Mouse (Mus musculus) central nervous system, embryonic 14 days (tissue): ENCODE measurements around the gene Rnf168. TPM values are rescaled to one million over a fixed set of nuclear protein-coding genes. Genes with fewer than 3 reads are reported as not detected.

ENCODE experiments used
- polyA plus RNA-seq: library from polyadenylated mRNA; depleted of rRNA; stranded (reverse); fragments of >200 nt; gene quantifications from 2 replicates; pipeline ENCODE4 v1.2.3, GENCODE M21; 2012; rRNA removed

Rnf168 gene
- polyA plus RNA-seq = 15.6 and 16.4 TPM in 2 replicates

DNA sequence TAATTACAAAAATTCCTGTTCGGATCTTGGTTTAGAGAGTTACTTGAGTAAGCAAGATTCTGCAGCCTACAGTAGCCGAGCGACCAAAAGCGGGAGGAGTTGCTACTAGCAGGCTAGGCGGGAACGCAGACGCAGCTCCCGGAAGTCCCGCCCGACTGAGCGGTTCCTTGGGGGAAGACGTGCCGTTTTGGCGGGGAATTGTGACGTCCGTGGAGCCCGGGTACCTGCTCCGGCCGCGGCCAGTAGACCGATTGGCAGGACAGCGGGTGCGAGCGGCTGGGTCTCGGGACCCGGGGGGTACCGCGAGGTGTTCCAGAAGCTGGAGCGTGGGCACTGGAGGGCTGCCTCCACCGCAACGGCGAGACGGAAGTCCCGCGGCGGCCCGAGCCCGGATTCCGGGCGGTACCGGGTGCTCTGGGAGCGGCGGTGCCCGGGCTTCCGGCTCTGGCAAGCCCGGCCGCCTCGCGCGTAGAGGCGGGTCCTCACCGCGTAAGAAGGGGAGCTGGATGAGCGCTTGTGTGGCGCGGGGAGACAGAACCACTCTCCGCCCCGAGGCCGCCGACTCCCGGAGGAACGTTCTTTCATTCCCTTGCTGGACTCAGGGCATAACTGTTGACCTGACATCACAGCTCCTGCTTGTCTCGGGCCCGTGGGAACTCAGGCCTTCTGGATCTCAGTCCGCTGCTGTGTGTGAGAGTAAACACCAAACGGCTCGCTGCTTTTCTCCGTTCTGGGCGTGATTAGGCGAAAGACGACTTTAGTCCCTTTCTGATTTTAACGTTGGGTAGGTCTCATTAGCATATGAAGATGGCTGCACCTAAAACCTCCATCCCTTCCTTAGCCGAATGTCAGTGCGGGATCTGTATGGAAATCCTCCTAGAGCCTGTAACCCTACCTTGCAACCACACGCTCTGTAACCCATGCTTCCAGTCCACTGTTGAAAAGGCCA, at the start of gene Rnf168:
TSS of gene Rnf168 (plus strand) at position 152 of the 949 bp plus-strand sequence.

DNA sequence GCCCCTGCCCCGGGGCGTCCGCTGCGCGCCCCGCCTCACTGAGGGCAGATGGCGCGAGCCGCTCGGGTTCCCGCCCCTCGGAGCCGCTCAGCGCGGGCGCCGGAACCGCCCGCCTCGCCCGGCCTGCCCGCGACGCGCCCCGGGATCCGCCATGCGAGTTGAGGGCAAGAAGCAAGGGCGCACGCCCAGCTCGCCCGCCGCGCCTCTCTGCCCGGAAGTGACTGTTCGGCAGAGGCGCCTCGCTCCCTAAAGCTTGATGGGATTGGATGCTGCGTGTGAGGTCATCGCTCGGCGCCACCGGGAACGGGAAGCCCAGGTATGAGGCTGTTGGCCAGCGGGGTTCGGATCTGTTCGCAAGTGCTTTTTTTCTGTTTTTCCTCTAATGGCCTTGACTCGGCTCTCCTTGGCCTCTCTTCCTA, 30.3 kb upstream of the Rnf168 start, which contains the start of the genes Fbxo45 and Wdr53:
TSS of gene Fbxo45 (minus strand) at position 207 of the 419 bp plus-strand sequence.
TSS of gene Wdr53 (plus strand) at position 276 of the 419 bp plus-strand sequence.

DNA sequence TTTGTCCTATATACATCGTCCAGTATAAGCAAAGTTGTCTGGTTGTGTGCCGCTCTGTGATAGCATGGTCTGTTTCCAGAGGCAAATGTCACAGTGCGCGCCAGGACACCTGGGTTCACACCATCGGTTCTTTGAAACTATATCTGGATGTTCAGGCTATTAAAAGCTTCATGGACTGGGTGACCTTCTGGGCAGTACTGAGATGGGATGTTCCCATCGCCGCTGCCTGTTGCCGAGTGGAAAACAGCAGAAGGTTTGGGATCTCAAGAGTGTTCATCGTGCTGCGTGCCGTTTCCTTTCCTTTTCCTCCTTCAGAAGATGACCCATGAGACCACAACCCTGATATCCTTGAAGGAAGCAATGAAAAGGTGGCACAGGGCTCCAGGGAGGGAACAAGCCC, 6.0 kb upstream of the Rnf168 start, which contains the start of gene Smco1:
TSS of gene Smco1 (plus strand) at position 178 of the 400 bp plus-strand sequence.

DNA sequence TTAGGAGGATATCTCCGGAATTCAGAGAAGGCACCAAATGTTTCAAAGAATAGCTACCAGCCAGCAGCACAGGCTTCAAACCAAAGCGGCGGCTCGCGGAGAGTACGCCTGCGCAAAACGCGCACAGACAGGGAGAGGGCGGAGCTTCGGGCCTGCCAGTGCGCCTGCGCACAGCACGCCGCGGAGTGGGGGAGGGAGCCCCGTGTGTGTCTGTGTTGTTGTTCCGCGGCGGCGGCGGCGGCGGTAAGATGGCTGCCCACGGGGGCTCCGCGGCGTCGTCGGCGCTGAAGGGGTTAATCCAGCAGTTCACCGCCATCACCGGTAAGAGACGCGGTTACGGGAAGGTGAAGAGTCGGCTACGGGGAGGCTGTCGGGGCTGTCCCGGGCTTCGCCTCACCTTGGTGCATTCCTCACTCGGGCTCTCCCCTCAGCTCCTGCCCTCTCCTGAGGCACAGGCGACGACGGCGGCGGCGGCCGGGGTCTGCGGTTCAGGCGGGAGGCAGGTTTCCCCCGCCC, 54.8 kb downstream of the Rnf168 start, which contains the start of gene Ubxn7:
TSS of gene Ubxn7 (plus strand) at position 218 of the 516 bp plus-strand sequence.

Other genes starting within 250 kb of the Rnf168 start
- gene Pak2, start 198.1 kb upstream of the Rnf168 start, polyA plus RNA-seq = 31.5 and 33.8 TPM in 2 replicates
- 80.2 and 89.8 TPM in 2 replicates for gene Pigx, start 177.7 kb upstream of the Rnf168 start, polyA plus RNA-seq
- 24.7 and 27.2 TPM in 2 replicates for gene Cep19, start 177.7 kb upstream of the Rnf168 start, polyA plus RNA-seq
- gene Nrros, start 111.9 kb upstream of the Rnf168 start, polyA plus RNA-seq = 6.1 and 7.8 TPM in 2 replicates
- gene Bex6, start 97.6 kb upstream of the Rnf168 start, polyA plus RNA-seq = not detected in 2 replicates
- gene Fbxo45, start 30.3 kb upstream of the Rnf168 start, polyA plus RNA-seq = 23.2 and 24.9 TPM in 2 replicates
- 12.2 and 12.4 TPM in 2 replicates for gene Wdr53, start 30.2 kb upstream of the Rnf168 start, polyA plus RNA-seq
- gene Smco1, start 6.0 kb upstream of the Rnf168 start, polyA plus RNA-seq = 0.04 TPM in 1 of 2 replicates, not detected in the other
- gene Ubxn7, start 54.8 kb downstream of the Rnf168 start, polyA plus RNA-seq = 25.2 and 26.6 TPM in 2 replicates
- gene Tm4sf19, start 123.0 kb downstream of the Rnf168 start, polyA plus RNA-seq = 0.06 and 0.09 TPM in 2 replicates
- gene Tctex1d2, start 142.2 kb downstream of the Rnf168 start, polyA plus RNA-seq = 21.1 and 23.7 TPM in 2 replicates
- 29.9 and 30.6 TPM in 2 replicates for gene Pcyt1a, start 153.5 kb downstream of the Rnf168 start, polyA plus RNA-seq
- gene Slc51a, start 210.4 kb downstream of the Rnf168 start, polyA plus RNA-seq = 0.06 and 0.09 TPM in 2 replicates
- gene Zdhhc19, start 218.8 kb downstream of the Rnf168 start, polyA plus RNA-seq = 0.11 TPM in 1 of 2 replicates, not detected in the other